Mouse (Mus musculus) small intestine, adult 2 months (tissue): ENCODE data around the gene Tbx18.

ENCODE experiments used
- CTCF ChIP-seq: fragments of 200-500 bp; IDR thresholded peaks from 2 replicates; pipeline ENCODE4 v1.5.1; 2012; ENCODE audit warnings: low read depth, mild to moderate bottlenecking, control low read depth, inconsistent platforms, low read length, moderate library complexity, mixed read lengths; ENCODE audit not compliant: insufficient replicate concordance, insufficient read length; ENCODE audit errors: extremely low read depth
- POLR2A ChIP-seq: fragments of 200-500 bp; IDR thresholded peaks from 2 replicates; pipeline ENCODE4 v1.6.1; 2012; ENCODE audit warnings: low read depth, mild to moderate bottlenecking, control low read depth, inconsistent platforms, low read length, moderate library complexity

GRCm38 (mm10) chr9:87738123-87738522 is 7.1 kb upstream of the Tbx18 start:
- no peak for TF ChIP-seq POLR2A
- TF ChIP-seq CTCF = no peak
